Mouse (Mus musculus) heart, embryonic 16.5 days (tissue): ENCODE measurements at regions not wholly inside any gene's neighbourhood (a gene's known extent, or its start where the extent isn't known, plus 50 kb on each side); places are given as distances from the start of the nearest gene placed in this dataset.

Source experiments
- ATAC-seq: fragments of 200-750 bp; cut with Nextera tagmentation; replicated peaks from 2 replicates; pipeline ENCODE4 v1.8.0; 2017; ENCODE audit warnings: moderate number of reproducible peaks; ENCODE audit not compliant: insufficient read depth, low FRiP score; ENCODE audit errors: extremely low read depth
- H3K27ac ChIP-seq: fragments of 300-500 bp; sonication (generic); 2 replicates; pipeline ENCODE4 v1.5.1; 2014; ENCODE audit warnings: mild to moderate bottlenecking, low read length, control low read depth, moderate library complexity
- H3K27me3 ChIP-seq: fragments of 300-500 bp; sonication (generic); 2 replicates; pipeline ENCODE4 v1.6.1; 2014; ENCODE audit warnings: low read length, mixed read lengths; ENCODE audit not compliant: control insufficient read depth, insufficient read depth
- H3K36me3 ChIP-seq: fragments of 300-500 bp; sonication (generic); 2 replicates; pipeline ENCODE4 v1.6.1; 2014; ENCODE audit not compliant: control insufficient read depth, insufficient read depth
- H3K4me1 ChIP-seq: fragments of 300-500 bp; sonication (generic); 2 replicates; pipeline ENCODE4 v1.6.1; 2014; ENCODE audit warnings: low read length, mixed read lengths; ENCODE audit not compliant: control insufficient read depth, insufficient read depth
- H3K4me2 ChIP-seq: fragments of 300-500 bp; sonication (generic); 2 replicates; pipeline ENCODE4 v1.6.1; 2014; ENCODE audit warnings: low read depth, mild to moderate bottlenecking, control low read depth, low read length
- H3K4me3 ChIP-seq: fragments of 300-500 bp; sonication (generic); 2 replicates; pipeline ENCODE4 v1.5.1; 2014; ENCODE audit warnings: mild to moderate bottlenecking, control low read depth, low read length
- H3K9ac ChIP-seq: fragments of 300-500 bp; sonication (generic); 2 replicates; pipeline ENCODE4 v1.6.1; 2014; ENCODE audit warnings: low read length, control low read depth
- H3K9me3 ChIP-seq: fragments of 300-500 bp; sonication (generic); replicated peaks from 2 replicates; pipeline ENCODE4 v1.6.1; 2016; ENCODE audit warnings: low read length; ENCODE audit not compliant: control insufficient read depth
- WGBS: fragments of 180-500 bp; shearing (Covaris S2); extraction: QIAGEN DNeasy Blood & Tissue Kit; methylation state at CpG from one replicate; pipeline ENCODE4 v1.1.7; 2014; 5-methylcytosine and 5-hydroxymethylcytosine counted together

DNA sequence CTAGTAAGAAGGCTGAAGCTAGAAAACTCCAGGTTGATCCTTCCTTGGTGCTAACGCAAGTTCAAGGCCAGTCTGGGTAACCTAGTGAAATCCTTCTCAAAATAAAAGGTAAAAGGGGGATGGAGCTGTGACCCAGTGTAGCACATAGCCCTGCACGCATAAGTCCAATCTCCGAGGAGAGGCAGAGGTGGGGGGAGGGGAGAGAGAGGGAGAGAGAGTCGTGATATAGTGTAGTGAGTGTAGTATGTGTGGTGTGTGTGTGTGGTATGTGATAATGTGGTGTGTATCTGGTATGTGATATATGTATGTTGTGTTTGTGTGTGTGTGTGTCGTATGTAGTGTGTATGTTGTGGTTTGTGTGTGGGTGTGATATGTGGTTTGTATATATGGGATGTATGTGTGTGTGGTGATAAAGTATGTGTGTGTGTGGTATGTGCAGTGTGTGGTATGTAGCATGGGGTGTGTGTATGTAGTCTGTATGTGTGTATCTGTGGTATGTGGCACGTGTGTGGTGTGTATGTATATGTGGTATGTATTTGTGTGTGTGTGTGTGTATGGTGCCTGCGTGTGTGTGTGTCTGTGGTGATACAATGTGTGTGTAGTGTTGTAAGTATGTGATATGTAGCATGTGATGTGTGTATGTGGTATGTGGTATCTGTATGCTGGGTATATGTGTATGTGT lies 275.7 kb upstream of the Pfn2 start:
- H3K27ac ChIP-seq: no peak overlapping the region
- WGBS: 71% methylated on average over 7 of the region's 7 CpGs
- peak; percentile 23; the same call in 1 of the 2 replicates for ATAC-seq
- no peak overlapping the region for H3K9ac ChIP-seq
- no peaks in the 10 kb centered on the region for H3K4me1 ChIP-seq
- H3K27me3 ChIP-seq: no peaks in the 10 kb centered on the region
- no peaks in the 10 kb centered on the region for H3K36me3 ChIP-seq
- H3K4me3 ChIP-seq: no peak overlapping the region
- H3K4me2 ChIP-seq: no peak overlapping the region
- no peaks in the 10 kb centered on the region for H3K9me3 ChIP-seq

DNA sequence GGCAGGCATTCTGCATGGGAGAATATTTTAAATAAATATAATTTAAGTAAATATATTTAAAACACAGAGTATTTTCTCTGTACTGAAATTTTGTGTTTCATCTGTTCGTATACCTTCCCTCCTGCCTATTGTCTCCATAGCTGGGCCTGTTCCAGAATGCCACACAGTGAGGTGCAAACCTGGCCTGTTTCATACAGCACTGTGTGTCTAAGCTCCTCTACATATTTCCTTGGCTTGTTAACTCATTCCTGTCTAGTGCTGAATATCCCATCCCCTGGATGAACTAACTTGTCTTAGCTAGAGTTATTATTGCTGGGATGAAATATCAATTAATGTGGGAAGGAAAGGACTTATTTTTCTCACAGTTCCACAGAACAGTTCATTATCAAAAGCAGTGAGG lies 277.0 kb upstream of the Pfn2 start:
- WGBS: 62% methylated on average over 1 of the region's 1 CpGs
- Histone ChIP-seq H3K36me3 (no peaks in the 10 kb centered on the region), H3K4me3 (no peak overlapping the region), H3K27me3 (no peaks in the 10 kb centered on the region), H3K27ac (no peak overlapping the region), H3K4me2 (no peak overlapping the region), H3K4me1 (no peaks in the 10 kb centered on the region), H3K9ac (no peak overlapping the region), H3K9me3 (no peaks in the 10 kb centered on the region)
- no peak for ATAC-seq

DNA sequence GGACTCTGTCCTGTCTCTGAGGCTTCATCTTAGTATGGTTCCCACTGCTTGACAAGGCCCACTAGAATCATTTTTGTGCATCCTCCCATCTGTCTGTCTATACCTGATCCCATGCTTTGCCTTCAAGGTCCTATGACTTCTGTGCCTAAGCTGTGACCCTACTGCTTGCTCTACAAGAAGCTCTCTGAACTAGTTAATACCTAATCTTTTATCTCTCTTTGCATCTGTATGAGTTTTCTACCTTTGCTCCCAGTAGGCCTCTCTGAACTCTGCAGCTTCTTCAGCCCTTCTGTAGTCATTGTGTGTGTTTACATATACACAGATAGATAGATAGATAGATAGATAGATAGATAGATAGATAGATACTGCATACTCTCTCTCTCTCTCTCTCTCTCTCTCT lies 279.1 kb upstream of the Pfn2 start:
- no peaks in the 10 kb centered on the region for H3K9me3 ChIP-seq
- H3K27me3 ChIP-seq: no peaks in the 10 kb centered on the region
- no peaks in the 10 kb centered on the region for H3K4me1 ChIP-seq
- no peak for ATAC-seq
- H3K9ac ChIP-seq: no peak overlapping the region
- H3K36me3 ChIP-seq: no peaks in the 10 kb centered on the region
- no peak overlapping the region for H3K4me2 ChIP-seq
- no peak overlapping the region for H3K4me3 ChIP-seq
- H3K27ac ChIP-seq: no peak overlapping the region

DNA sequence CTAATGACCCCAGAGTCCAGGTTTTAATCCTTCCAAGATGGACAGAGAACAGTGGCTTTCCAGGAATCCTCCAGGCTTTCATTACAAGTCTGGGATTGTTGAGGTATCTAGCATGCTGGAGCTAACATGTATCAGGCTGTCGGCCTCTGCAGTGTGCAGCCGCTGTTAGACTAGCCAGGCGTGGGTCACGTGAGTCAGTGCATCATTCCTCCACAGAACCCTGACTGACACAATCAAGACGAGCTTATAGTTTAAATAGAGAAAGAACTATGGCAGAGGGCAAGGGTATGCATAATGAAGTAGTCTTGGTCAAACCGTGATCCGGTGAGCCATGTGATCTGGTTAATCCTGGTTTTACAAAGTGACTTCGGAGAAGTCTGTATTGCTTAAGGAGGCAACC lies 280.2 kb upstream of the Pfn2 start:
- Histone ChIP-seq H3K9me3 (no peaks in the 10 kb centered on the region), H3K4me3 (no peak overlapping the region), H3K4me2 (no peak overlapping the region), H3K36me3 (no peaks in the 10 kb centered on the region), H3K27ac (no peak overlapping the region), H3K27me3 (no peaks in the 10 kb centered on the region), H3K9ac (no peak overlapping the region), H3K4me1 (no peaks in the 10 kb centered on the region)
- no peak for ATAC-seq
- WGBS: 74% methylated on average over 8 of the region's 8 CpGs

DNA sequence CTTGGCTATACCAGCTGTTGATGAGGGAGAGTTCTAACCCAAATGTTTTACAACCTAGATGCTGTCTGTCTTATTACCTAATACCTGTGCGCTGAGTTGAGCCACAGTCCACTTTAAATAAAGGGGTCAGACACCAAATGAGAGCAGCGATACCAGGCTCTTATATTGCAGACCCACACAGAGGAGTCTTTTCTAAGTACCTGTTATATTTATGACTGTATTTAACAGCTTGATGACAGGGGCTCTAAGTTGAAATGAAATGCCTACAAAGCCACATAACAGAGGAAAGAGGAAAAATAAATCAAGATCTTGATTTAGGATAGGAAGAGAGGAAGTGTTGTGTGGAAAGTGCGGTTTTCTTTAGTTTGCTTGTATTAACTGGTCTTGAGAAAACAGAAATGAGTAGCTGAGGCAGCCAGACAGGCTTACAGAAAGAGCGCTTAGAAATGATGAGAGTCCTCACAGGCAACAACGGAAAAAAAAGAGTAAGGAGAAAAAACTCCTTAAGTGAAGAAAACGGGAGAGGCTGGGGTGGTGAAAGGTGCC lies 281.6 kb upstream of the Pfn2 start:
- Histone ChIP-seq H3K9ac (no peak overlapping the region), H3K4me1 (no peaks in the 10 kb centered on the region), H3K36me3 (no peaks in the 10 kb centered on the region), H3K27me3 (no peaks in the 10 kb centered on the region), H3K4me2 (no peak overlapping the region), H3K9me3 (no peaks in the 10 kb centered on the region), H3K27ac (no peak overlapping the region), H3K4me3 (no peak overlapping the region)
- no peak for ATAC-seq
- WGBS: 46% methylated on average over 6 of the region's 6 CpGs

DNA sequence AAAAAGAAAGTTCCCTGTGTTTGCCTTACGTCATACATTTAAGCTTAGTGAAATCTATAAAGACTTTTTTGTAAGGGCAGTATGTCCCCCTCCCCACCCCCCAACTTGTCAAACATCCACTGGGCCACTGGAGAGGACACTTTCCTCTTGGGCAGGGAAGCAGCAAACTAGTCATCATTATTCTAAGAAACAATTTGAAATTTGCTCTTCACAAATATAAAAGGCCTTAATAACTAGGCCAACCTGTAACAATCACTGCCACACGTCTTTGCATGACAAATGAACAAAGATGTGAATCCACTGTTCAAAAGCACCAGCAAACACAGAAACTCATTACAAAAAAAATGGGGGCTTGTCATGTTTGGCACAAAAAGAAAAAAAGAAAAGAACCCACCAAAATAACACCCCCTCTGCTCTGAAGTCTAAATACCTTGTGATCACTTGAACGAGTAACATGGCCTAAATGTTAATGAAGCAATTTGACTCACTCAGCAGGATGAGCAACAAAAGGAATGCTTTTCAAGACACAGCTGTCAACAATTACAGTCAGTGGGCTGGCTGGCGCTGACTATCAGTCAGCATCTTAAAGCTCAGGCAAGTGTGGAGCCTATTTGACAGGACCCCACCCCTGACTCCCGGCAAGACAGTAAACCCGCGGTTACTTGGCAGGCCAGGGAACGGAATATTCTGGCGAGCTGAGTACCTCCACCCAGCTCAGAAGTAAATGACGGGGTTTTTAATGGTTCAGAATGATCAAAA lies 278.7 kb upstream of the Tsc22d2 start:
- H3K4me1 ChIP-seq: no peaks in the 10 kb centered on the region
- H3K4me2 ChIP-seq: no peak overlapping the region
- no peaks in the 10 kb centered on the region for H3K36me3 ChIP-seq
- H3K9me3 ChIP-seq: no peaks in the 10 kb centered on the region
- 45% methylated on average over 10 of the region's 10 CpGs for WGBS
- no peak overlapping the region for H3K9ac ChIP-seq
- ATAC-seq: no peak
- H3K27ac ChIP-seq: no peak overlapping the region
- H3K4me3 ChIP-seq: no peak overlapping the region
- no peaks in the 10 kb centered on the region for H3K27me3 ChIP-seq

DNA sequence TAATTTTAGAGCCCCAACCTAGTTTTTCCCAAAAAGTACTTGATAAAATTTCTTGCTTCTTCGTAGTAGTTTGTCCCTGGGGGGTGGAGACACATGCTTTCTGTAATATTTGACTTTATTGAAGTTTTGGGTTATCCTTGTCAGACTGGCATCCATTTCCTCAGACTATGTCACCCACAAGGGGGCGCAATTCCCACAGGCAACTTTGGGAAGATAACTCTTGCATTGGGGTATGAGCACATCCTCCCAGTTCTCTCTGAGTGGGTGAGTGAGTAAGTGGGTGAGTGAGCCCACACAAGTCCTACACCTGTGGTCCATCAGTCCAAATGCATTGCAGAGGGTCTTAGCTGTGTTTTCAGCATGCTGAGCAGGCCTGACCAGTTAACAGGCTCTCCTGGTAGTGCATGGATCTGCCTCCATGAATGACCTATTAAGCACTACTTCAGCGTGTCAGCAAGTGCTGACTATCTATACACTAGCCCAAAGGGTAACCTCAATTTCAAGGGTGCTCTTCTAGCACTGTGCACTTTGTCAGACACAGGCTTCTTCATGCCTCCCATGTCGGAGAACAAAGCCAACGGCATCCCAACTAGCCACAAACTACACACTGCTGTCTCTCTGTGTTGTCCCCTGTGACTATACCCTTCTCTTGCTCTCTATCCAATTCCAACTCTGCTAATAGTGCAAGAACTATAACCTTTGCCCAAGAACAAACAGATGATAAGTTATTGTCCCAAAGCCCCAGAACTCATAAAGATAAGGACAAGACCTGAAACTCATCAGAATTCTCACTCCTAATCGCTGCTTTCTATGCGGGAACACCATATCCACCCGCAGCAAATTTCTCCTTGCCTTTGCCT lies 275.6 kb upstream of the Tsc22d2 start:
- no peaks in the 10 kb centered on the region for H3K4me1 ChIP-seq
- H3K4me2 ChIP-seq: no peak overlapping the region
- H3K27ac ChIP-seq: no peak overlapping the region
- H3K27me3 ChIP-seq: no peaks in the 10 kb centered on the region
- no peaks in the 10 kb centered on the region for H3K9me3 ChIP-seq
- H3K4me3 ChIP-seq: no peak overlapping the region
- no peaks in the 10 kb centered on the region for H3K36me3 ChIP-seq
- no peak for ATAC-seq
- no peak overlapping the region for H3K9ac ChIP-seq
- WGBS: 71% methylated on average over 8 of the region's 8 CpGs

DNA sequence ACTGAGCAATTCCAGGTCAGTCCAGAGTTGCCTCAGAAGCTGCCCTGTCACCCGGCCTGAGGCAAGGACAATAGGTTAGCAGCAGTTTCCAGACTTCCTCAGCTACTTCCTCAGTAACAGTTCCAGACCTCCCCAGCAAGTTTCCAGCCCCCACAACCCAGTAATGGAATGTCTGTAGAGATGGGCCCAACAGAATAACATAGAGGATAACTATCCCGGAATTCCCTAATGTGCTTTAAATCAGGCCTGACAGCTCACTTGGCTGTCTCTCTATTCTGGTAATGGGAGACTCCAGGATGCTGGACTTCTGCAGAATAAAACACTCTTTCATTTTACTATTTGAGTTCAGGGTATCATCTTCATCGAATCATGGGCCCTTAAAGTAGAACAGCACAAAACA lies 268.4 kb upstream of the Tsc22d2 start:
- Histone ChIP-seq H3K27ac (no peak overlapping the region), H3K9me3 (no peaks in the 10 kb centered on the region), H3K36me3 (no peaks in the 10 kb centered on the region), H3K9ac (no peak overlapping the region), H3K4me1 (no peaks in the 10 kb centered on the region), H3K4me3 (no peak overlapping the region), H3K4me2 (no peak overlapping the region), H3K27me3 (no peaks in the 10 kb centered on the region)
- WGBS: 58% methylated on average over 3 of the region's 3 CpGs
- ATAC-seq: no peak

DNA sequence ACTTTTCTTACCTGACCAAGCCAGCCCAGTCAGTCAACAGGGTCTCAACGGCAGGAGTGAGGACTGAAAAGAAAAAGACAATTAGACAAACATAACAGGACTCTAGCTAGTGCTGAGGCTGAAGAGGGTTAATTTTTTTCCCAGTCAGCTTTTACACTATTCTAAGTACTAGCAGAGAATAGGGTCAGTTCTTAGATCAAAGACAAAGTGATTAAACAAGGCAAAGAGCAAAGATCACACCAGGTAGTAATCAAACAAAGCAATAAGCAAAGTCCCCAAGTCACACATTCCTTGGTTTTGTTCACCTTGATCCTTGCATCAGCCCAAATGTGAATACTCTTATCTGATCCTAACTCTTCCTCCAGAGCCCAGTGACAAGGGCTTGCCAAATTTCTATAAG lies 267.8 kb upstream of the Tsc22d2 start:
- Histone ChIP-seq H3K27ac (no peak overlapping the region), H3K4me3 (no peak overlapping the region), H3K9ac (no peak overlapping the region), H3K4me1 (no peaks in the 10 kb centered on the region), H3K27me3 (no peaks in the 10 kb centered on the region), H3K9me3 (no peaks in the 10 kb centered on the region), H3K4me2 (no peak overlapping the region), H3K36me3 (no peaks in the 10 kb centered on the region)
- no peak for ATAC-seq
- WGBS: 48% methylated on average over 1 of the region's 1 CpGs
